In genomic region chr12:26620501-26621134, GRCm38 (mm10) we compare ENCODE assay signal across 11 mouse cellular contexts.
A peak's percentile ranks its signal among the peaks of the same experiment; 100 is the strongest.
DNase-seq lines count a peak whose midpoint lies in the region; ATAC-seq lines count a peak whose summit lies in the region.
"Had no signal": no experiment of that assay in that cellular context is flagged by ENCODE, and none has a peak within 500 bp of the region (broad histone marks: within the 10 kb centered on the region; RNA-seq: fewer than 3 reads in every experiment).

No protein-coding gene starts in this region.

- H3K4me3 ChIP-seq in midbrain, embryonic 12.5 days: no peak overlapping the region

- 69% methylated on average over 8 of the region's 8 CpGs for WGBS in midbrain, embryonic 12.5 days

- DNase-seq in right cerebral cortex, adult 18-20 months: peak; percentile 18
- no peak for DNase-seq in right cerebral cortex, postnatal 14 days
- DNase-seq in heart, adult 8-10 months (ENCODE audit: low spot score): no peak
- no peak for DNase-seq in thymus, postnatal 0 days (ENCODE audit: low spot score)
- DNase-seq in testis, postnatal 14 days (ENCODE audit: low spot score): no peak
- DNase-seq: cerebellum, postnatal 25 days; kidney, postnatal 10 days; thymus, postnatal 14 days had no signal

- H3K4me2 ChIP-seq in midbrain, embryonic 12.5 days (replicated peaks): no peak overlapping the region

- H3K9me3 ChIP-seq in midbrain, embryonic 12.5 days: no peaks in the 10 kb centered on the region

- peaks cover 13% of the 10 kb centered on the region for H3K4me1 ChIP-seq in midbrain, embryonic 12.5 days

- H3K27ac ChIP-seq in midbrain, embryonic 12.5 days (replicated peaks): peak overlapping the region; percentile 16; the same call in 1 of the 2 replicates

- no peaks in the 10 kb centered on the region for H3K36me3 ChIP-seq in midbrain, embryonic 12.5 days

- H3K27me3 ChIP-seq in midbrain, embryonic 12.5 days: no peaks in the 10 kb centered on the region

- ATAC-seq in frontal cortex, adult (ENCODE audit: low TSS enrichment): peak; percentile 44
- ATAC-seq in midbrain, embryonic 12.5 days (ENCODE audit: low FRiP score, low read depth): no peak
- ATAC-seq: activated CD4-positive, CD25-positive, alpha-beta regulatory T cell, adult 4 months had no signal

- no peak overlapping the region for H3K9ac ChIP-seq in midbrain, embryonic 12.5 days (replicated peaks)
